Mouse (Mus musculus) kidney, adult 2 months (tissue): ENCODE data around the gene Cdh23.

Source experiments
- CTCF ChIP-seq: fragments of 200-500 bp; conservative IDR thresholded peaks from 2 replicates; pipeline ENCODE4 v1.5.1; 2011; ENCODE audit warnings: low read depth, mild to moderate bottlenecking, control low read depth, low read length, moderate library complexity, mixed read lengths; ENCODE audit not compliant: insufficient read depth, insufficient read length
- POLR2A ChIP-seq: fragments of 200-500 bp; IDR thresholded peaks from one replicate; pipeline ENCODE4 v1.6.1; 2011; ENCODE audit warnings: low read depth, low read length, control low read depth

- TF ChIP-seq CTCF (no peak), POLR2A (no peak)
Measured at GRCm38 (mm10) chr10:60367904-60368303, 328.4 kb downstream of the Cdh23 start.
